Mouse (Mus musculus) heart, adult 9 months (tissue): ENCODE data around the gene Gbgt1.
"Not testable (repeated sequence)": the region's sequence is repeated elsewhere in the genome, so short reads cannot be mapped to it uniquely, and the experiment has no call there.

Experiments
- DNase-seq, 2 experiments: peaks; one replicate each; pipeline ENCODE4 v3.0.0; 2022; ENCODE audit warnings: low spot score in 2 of 2

The Gbgt1 gene

GRCm38 (mm10) chr2:28496671-28497070 is at the start of gene Gbgt1:
TSS of gene Gbgt1 (plus strand) at chr2:28496891.
- peak in 1 of 2 experiments; percentile 44 for DNase-seq

DNA sequence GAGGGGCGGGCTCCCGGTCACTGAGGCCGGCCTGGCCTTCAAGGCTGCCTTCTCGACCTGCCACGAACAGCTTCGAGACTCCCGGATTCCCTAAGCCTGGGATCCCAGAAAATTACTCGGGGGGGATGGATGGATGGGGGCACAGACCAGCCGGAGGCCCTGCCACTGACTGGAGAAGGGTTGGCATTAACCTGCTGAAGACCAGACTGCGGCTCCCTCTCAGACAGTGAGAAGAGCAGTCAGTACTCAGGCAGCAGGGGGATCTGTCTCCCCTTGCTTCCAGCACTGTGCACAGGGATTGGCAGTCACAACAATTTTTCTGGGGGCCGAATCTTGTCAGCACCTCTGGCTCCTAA is 49.4 kb upstream of the Gbgt1 start:
- DNase-seq, result no peak

DNA sequence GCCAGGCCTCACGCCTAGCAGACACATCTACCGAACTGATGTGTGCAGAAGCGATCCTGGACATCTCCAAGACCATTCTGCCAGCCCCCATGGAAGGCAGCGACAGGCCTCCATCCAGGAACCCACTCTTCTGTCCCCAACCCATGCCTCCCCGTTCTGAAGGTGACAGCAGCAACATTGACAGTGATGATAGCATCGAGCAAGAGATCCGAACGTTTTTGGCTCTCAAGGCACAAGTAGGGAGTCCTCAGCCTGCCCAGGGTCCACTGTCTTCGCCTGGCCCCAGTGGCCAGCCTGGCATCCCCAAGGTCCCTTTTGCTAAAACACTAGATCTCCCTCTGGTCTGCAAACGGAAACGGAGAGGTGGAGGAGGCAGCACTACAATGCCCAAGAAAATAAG is 45.0 kb upstream of the Gbgt1 start:
- DNase-seq, result no peak

- no peak for DNase-seq
Measured at GRCm38 (mm10) chr2:28453539-28453938, 43.2 kb upstream of the Gbgt1 start.

DNA sequence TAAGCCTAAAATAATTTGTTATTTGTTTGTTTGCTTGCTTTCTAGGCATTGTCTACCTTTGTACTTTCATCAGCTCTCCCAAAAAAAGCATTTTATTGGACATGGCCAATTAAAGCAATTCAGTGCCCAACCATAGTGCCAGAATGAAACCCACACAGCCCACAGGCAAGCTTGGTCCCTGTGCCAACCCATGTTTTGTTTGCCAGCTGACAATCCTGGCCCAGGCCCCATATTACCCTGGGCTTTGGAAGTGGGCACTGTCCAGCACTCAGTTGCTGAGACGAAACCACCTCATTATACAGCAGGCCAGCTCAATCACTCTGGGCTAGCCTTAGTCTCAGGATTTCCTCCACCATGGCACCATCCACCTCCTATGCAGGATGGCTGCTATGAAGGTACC is 40.1 kb upstream of the Gbgt1 start:
- no peak for DNase-seq

DNA sequence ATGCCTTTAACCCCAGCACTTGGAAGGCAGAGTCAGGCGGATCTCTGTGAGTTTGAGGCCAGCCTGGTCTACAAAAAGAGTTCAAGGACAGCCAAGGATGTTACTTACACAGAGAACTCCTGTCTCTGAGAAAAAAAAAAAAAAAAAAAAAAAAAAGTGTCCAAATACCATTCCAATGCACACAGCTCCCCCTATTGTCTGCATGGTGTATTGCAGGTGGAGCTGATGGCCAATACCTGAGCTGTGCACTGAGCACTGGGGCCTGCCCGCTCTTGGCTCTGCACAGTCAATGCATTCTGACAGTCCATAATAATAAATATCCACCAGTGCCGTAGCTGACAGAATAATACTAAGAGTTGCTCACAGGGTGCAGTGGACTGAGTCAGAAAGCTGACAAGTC is 32.8 kb upstream of the Gbgt1 start:
- DNase-seq, result peak in 1 of 2 experiments; percentile 35

GRCm38 (mm10) chr2:28464919-28465318 is 31.8 kb upstream of the Gbgt1 start:
- no peak for DNase-seq

DNA sequence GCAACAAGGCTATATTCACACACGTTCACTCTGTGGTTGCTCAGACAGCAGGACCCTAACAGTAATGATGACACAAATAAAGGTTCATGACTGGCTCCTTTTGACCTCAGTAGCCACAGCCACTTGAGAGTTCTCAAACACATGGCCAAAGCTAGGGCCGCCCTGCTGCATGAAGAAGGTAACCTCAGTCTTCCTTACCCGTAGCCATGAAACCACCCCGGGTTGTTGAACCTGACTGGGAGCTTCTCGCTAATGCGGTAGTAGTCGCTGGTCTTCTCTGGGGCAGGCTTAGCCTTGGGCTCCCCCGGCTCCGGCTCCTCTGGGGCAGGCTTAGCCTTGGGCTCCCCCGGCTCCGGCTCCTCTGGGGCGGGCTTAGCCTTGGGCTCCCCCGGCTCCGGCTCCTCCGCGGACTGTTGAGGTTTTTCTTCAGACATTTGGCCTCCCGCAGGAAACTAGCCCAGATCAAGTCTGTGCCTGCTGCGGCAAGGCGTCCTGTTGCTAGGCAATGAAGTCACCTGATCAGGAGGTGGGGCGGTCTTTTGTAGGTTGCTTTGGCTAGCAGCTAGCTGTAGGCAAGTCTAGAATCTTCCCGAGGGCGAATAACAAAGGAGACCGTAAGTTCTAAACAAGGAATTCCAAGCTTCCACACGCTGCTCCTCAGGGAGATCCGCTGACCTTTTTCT is 30.7 kb upstream of the Gbgt1 start, which contains the start of gene 1700007K13Rik:
Gene 1700007K13Rik (minus strand): TSS at position 497 of the 683 bp plus-strand sequence.
- peak; percentile 51 to 54 for DNase-seq

- DNase-seq, result peak; percentile 75
Measured at GRCm38 (mm10) chr2:28467860-28468485, 28.7 kb upstream of the Gbgt1 start, which contains the start of gene Mrps2. TSS of gene Mrps2 (plus strand) at chr2:28468066.

DNA sequence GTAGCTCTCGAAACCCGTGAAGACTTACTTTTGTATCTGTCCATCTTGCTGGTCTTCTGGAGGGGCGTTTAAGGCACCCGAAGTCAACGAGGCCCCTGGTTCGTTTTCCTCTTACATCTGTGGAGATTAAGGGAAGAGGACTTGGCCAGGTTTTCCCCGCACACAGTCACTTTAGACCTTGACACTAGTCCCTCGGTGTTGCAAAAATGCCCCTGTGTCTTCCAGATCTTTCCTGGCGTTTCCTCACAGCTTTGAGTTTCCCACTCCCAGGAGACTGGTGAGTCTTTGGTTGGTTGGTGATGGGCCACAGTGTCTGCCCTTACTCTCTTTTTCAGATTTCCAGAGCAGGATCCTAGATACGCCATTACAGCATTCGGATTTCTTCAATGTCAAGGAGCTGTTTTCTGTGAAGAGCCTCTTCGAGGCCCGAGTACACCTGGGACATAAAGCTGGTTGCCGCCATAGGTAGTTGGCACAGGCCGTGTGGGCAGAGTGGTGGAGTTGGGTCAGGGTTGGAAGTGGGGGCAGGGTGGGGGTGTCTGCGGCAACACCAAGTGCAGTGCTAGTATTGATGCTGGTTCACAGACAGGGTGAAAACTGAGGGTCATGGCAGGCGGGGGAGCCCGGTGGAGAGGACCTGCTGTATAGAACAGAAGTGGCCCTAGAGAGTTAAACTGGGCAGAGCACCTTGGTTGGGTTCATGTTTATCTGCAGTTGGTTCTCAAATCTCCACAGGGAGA is 28.0 kb upstream of the Gbgt1 start:
- no peak for DNase-seq

DNA sequence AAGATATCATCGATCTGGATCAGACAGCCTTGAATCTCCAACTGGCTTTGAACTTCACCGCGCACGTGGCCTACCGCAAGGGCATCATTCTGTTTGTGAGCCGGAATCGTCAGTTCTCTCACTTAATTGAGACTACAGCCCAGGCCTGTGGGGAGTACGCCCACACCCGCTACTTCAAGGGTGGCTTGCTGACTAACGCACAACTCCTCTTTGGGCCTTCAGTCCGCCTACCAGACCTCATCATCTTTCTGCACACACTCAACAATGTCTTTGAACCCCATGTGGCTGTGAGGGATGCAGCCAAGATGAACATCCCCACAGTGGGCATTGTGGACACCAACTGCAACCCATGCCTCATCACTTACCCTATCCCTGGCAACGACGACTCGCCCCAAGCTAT is 27.2 kb upstream of the Gbgt1 start:
- no peak for DNase-seq

DNA sequence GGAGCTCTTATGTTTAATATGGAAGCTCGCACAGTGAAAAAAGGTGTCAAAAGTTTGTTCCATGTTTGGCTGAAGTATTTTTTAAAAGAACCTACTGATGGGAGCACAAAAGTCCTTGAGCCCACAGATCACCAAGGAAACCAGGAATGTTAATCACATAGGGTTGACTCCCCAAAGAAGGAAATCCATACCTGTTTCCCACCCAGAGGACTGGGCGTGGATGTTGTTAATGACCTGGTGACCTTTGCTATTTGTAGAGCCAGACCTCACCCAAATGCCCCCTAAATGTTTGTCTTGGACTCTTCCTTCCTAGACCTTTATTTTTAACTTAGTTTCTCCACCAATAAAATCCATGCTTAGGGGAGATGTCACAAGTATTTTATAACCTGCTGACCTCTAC is 26.1 kb upstream of the Gbgt1 start:
- no peak for DNase-seq

GRCm38 (mm10) chr2:28472011-28472410 is 24.7 kb upstream of the Gbgt1 start:
- not testable (repeated sequence) for DNase-seq

DNA sequence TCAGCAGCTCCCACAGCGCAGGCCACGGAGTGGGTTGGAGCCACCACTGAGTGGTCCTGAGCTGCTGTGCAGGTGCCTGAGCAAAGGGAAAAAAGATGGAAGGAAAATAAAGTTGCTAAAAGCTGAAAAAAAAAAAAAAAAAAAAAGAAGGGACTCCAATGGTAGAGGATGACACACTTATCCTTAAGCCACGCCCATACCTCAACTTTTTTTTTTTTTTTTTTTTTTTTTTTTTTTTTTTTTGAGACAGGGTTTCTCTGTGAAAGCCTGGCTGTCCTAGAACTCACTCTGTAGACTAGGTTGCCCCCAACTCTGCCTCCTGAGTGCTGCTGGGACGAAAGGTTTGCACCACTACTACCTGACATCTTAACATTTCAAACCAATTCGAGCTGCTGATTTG is 18.7 kb upstream of the Gbgt1 start:
- DNase-seq, result not testable (repeated sequence)

DNA sequence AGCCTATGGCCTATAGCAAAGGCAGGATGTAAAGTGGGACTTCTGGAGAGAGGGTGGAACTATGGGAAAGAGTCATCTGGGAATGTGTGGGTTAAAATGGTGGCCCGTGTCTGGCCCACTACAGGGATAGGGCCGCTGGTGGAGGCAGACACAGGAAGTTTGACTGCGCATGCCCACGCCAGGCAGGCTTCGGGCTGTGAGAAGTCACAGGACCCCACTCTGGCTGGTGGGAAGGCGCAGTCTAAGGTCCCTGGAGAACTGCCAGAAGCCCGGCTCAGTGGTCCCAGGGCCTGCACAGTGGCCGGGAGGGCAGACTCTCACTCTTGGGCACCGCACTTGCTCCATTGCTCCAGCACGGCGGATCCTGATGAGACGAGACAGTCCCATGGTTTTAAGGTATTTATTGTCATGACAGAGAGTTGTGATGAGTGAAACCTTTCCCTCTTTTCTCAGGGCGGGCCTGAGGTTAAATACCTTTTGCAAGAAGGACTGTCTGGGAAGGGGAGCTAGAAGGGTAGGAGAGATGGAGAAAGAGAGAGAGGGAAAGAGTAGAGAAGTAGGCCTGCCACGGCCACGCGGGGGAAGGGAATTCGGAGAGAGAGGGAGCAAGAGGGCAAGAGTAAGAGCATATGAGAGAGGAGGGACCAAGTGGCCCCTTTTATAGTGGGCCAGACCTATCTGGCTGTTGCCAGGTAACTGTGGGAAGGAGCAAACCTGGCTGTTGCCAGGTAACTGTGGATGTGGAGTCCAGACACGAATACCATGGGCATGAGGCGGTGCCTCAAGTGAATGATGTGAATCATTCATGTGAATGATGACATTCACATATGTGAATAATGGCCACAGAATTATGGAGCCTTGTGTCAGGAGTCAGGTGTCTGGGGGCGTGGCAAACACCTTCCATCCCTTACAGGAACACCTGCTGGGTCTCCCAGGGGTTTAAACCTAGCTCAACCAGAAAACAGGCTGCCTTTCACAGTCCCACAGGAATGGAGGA is 17.2 kb upstream of the Gbgt1 start:
- DNase-seq, result no peak

DNA sequence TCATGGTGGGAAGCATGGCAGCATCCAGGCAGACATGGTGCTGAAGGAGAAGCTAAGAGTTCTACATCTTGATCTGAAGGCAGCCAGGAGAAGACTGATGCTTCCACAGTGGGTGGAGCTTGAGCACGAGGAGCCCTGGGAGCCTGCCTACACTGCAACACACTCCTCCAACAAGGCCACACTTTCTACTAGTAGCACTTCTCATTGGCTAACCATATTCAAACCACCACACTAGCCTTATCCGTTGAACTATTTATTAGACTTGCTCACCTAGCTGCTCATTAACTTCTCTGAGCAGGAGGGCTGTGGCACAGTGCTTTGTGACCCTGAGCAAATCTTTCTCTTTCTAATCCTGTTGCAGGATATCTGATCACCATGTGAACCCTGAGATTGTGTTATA is 12.8 kb upstream of the Gbgt1 start:
- DNase-seq, result no peak

DNA sequence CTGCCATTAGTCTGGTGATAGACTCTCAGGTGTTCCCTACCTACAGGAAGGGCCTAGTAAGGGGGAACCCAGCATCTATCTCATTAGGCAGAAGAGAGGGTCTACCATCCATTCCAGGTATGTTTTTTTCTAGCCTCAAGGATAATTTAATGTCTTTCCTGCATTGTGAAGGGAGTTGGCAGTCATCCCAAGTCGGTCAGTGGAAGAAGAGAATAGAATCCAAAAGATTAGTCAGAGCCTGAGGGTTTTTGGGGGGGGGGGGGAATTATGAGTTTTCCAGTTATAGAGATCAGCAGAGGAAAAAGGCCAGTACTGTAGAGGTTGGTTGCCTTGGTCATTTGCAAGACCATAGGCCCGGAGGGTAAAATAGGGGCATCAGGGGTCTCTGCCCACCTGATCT is 2.2 kb upstream of the Gbgt1 start:
- DNase-seq, result no peak

- DNase-seq, result peak in 1 of 2 experiments; percentile 23
Measured at GRCm38 (mm10) chr2:28495207-28495756, 1.4 kb upstream of the Gbgt1 start.

GRCm38 (mm10) chr2:28495801-28496595 is 693 bp upstream of the Gbgt1 start:
- no peak for DNase-seq

DNA sequence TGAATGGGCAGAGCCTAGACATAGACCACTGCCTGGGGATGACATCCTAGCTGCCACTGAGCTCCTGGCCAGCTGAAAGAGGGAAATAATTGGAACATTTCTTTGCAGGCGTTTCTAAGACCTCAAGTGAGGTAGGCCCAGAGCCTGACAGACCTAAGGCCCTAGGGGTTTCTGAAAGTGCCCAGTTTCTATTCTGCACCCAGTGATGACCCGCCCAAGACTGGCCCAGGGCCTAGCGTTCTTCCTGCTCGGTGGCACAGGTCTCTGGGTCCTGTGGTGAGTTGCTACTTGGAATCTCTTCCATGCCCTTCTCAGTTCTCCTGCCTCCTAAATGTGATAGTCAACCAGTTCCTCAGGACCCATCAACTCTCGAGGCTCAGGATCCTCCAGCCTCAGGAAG is 870 bp downstream of the Gbgt1 start:
- no peak for DNase-seq
